Mouse (Mus musculus) heart, adult 2 months (tissue): ENCODE results near the gene Gm42957.

ENCODE experiments used
- CTCF ChIP-seq: fragments of 200-600 bp; IDR thresholded peaks from 2 replicates; pipeline ENCODE4 v1.8.1; 2022; ENCODE audit warnings: antibody characterized with exemption, mild to moderate bottlenecking, moderate library complexity
- EP300 ChIP-seq: fragments of 200-500 bp; IDR thresholded peaks from 2 replicates; pipeline ENCODE4 v1.6.1; 2011; ENCODE audit warnings: low read depth, low read length, control low read depth; ENCODE audit not compliant: insufficient read depth
- POLR2A ChIP-seq: fragments of 200-500 bp; IDR thresholded peaks from 2 replicates; pipeline ENCODE4 v1.6.1; 2011; ENCODE audit warnings: mild to moderate bottlenecking, low read depth, low read length, control low read depth; ENCODE audit not compliant: insufficient read depth

DNA sequence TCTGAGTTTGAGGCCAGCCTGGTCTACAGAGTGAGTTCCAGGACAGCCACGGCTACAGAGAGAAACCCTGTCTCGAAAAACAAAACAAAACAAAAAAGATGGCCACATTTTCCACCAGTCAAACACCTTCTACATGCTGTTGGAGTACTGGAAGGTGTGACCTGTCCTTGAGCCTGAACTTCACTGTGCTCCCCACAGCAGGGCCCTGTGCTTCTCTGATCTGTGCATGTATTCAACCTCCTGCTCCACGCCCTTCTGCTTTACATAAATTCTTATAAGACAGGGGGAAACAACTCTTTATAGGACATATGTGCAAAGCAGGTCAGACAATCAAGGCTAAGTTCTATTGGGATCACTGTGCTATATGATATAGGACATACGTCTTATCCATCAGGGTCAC, 12.1 kb upstream of the Gm42957 start:
- TF ChIP-seq EP300 = no peak
- no peak for TF ChIP-seq CTCF
- TF ChIP-seq POLR2A = no peak
